Mouse (Mus musculus): Measurements from ENCODE around the gene B3galt6. TPM values are rescaled to one million over a fixed set of nuclear protein-coding genes. Genes with fewer than 3 reads are reported as not detected.

The B3galt6 gene
- total RNA-seq, 2 experiments from 2014 or later = 10.5 to 11.4 TPM

Other genes starting within 250 kb of the B3galt6 start
- 57.0 and 58.9 TPM in 2 replicates for gene Atad3a, start 231.6 kb downstream of the B3galt6 start, total RNA-seq (2015)
- 69.8 and 90.6 TPM in 2 replicates for gene Atad3a, start 231.6 kb downstream of the B3galt6 start, total RNA-seq (2017)
- 0.22 and 0.37 TPM in 2 replicates for gene Vwa1, start 218.0 kb downstream of the B3galt6 start, total RNA-seq (2015)
- gene Vwa1, start 218.0 kb downstream of the B3galt6 start, total RNA-seq (2017) = 0.24 and 0.42 TPM in 2 replicates
- not detected in 2 replicates for gene Tmem88b, start 206.8 kb downstream of the B3galt6 start, total RNA-seq (2015)
- not detected in 2 replicates for gene Tmem88b, start 206.8 kb downstream of the B3galt6 start, total RNA-seq (2017)
- not detected in 2 replicates for gene Ankrd65, start 202.2 kb downstream of the B3galt6 start, total RNA-seq (2015)
- not detected in 2 replicates for gene Ankrd65, start 202.2 kb downstream of the B3galt6 start, total RNA-seq (2017)
- 203 and 210 TPM in 2 replicates for gene Mrpl20, start 189.8 kb downstream of the B3galt6 start, total RNA-seq (2015)
- gene Mrpl20, start 189.8 kb downstream of the B3galt6 start, total RNA-seq (2017) = 70.0 and 102 TPM in 2 replicates
- gene Ccnl2, start 180.2 kb downstream of the B3galt6 start, total RNA-seq (2015) = 54.0 and 63.6 TPM in 2 replicates
- gene Ccnl2, start 180.2 kb downstream of the B3galt6 start, total RNA-seq (2017) = 80.8 and 88.0 TPM in 2 replicates
- gene Aurkaip1, start 161.4 kb downstream of the B3galt6 start, total RNA-seq (2015) = 107 and 111 TPM in 2 replicates
- 128 and 137 TPM in 2 replicates for gene Aurkaip1, start 161.4 kb downstream of the B3galt6 start, total RNA-seq (2017)
- not detected in 2 replicates for gene Mxra8, start 153.0 kb downstream of the B3galt6 start, total RNA-seq (2015)
- not detected in 2 replicates for gene Mxra8, start 153.0 kb downstream of the B3galt6 start, total RNA-seq (2017)
- 9.6 and 9.9 TPM in 2 replicates for gene Dvl1, start 145.2 kb downstream of the B3galt6 start, total RNA-seq (2015)
- gene Dvl1, start 145.2 kb downstream of the B3galt6 start, total RNA-seq (2017) = 12.8 and 13.0 TPM in 2 replicates
- gene Tas1r3, start 129.3 kb downstream of the B3galt6 start, total RNA-seq (2015) = 0.07 and 0.10 TPM in 2 replicates
- 0.17 TPM in 2 replicates for gene Tas1r3, start 129.3 kb downstream of the B3galt6 start, total RNA-seq (2017)
- gene Cptp, start 123.2 kb downstream of the B3galt6 start, total RNA-seq (2015) = 7.6 and 7.8 TPM in 2 replicates
- 8.8 and 9.2 TPM in 2 replicates for gene Cptp, start 123.2 kb downstream of the B3galt6 start, total RNA-seq (2017)
- 26.8 and 47.5 TPM in 2 replicates for gene Ints11, start 123.1 kb downstream of the B3galt6 start, total RNA-seq (2015)
- gene Ints11, start 123.1 kb downstream of the B3galt6 start, total RNA-seq (2017) = 28.5 and 35.9 TPM in 2 replicates
- 18.7 and 22.5 TPM in 2 replicates for gene Pusl1, start 100.9 kb downstream of the B3galt6 start, total RNA-seq (2015)
- gene Pusl1, start 100.9 kb downstream of the B3galt6 start, total RNA-seq (2017) = 19.3 and 33.7 TPM in 2 replicates
- gene Acap3, start 100.8 kb downstream of the B3galt6 start, total RNA-seq (2015) = 7.9 and 8.3 TPM in 2 replicates
- 6.2 and 6.7 TPM in 2 replicates for gene Acap3, start 100.8 kb downstream of the B3galt6 start, total RNA-seq (2017)
- gene Ube2j2, start 48.8 kb downstream of the B3galt6 start, total RNA-seq (2015) = 60.5 and 84.8 TPM in 2 replicates
- gene Ube2j2, start 48.8 kb downstream of the B3galt6 start, total RNA-seq (2017) = 97.5 and 98.7 TPM in 2 replicates
- 105 and 126 TPM in 2 replicates for gene C1qtnf12, start 30.3 kb downstream of the B3galt6 start, total RNA-seq (2015)
- gene C1qtnf12, start 30.3 kb downstream of the B3galt6 start, total RNA-seq (2017) = 30.6 and 39.6 TPM in 2 replicates
- gene Sdf4, start 223 bp upstream of the B3galt6 start, total RNA-seq (2015) = 52.6 and 54.4 TPM in 2 replicates
- gene Sdf4, start 223 bp upstream of the B3galt6 start, total RNA-seq (2017) = 188 and 205 TPM in 2 replicates
- 1.6 and 2.0 TPM in 2 replicates for gene Tnfrsf4, start 21.2 kb upstream of the B3galt6 start, total RNA-seq (2015)
- 0.37 and 0.57 TPM in 2 replicates for gene Tnfrsf4, start 21.2 kb upstream of the B3galt6 start, total RNA-seq (2017)
- gene Tnfrsf18, start 33.5 kb upstream of the B3galt6 start, total RNA-seq (2015) = 0.76 and 4.5 TPM in 2 replicates
- 1.9 and 2.0 TPM in 2 replicates for gene Tnfrsf18, start 33.5 kb upstream of the B3galt6 start, total RNA-seq (2017)
- not detected in 2 replicates for gene Ttll10, start 66.8 kb upstream of the B3galt6 start, total RNA-seq (2015)
- gene Ttll10, start 66.8 kb upstream of the B3galt6 start, total RNA-seq (2017) = not detected in 2 replicates
- gene 9430015G10Rik, start 117.3 kb upstream of the B3galt6 start, total RNA-seq (2015) = 16.9 and 24.7 TPM in 2 replicates
- gene 9430015G10Rik, start 117.3 kb upstream of the B3galt6 start, total RNA-seq (2017) = 28.3 and 33.7 TPM in 2 replicates
- gene Rnf223, start 137.9 kb upstream of the B3galt6 start, total RNA-seq (2015) = 0.22 and 0.27 TPM in 2 replicates
- gene Rnf223, start 137.9 kb upstream of the B3galt6 start, total RNA-seq (2017) = 0.25 TPM in 1 of 2 replicates, not detected in the other
- 4.8 and 5.8 TPM in 2 replicates for gene Agrn, start 204.8 kb upstream of the B3galt6 start, total RNA-seq (2015)
- gene Agrn, start 204.8 kb upstream of the B3galt6 start, total RNA-seq (2017) = 1.9 and 2.0 TPM in 2 replicates
- gene Isg15, start 208.2 kb upstream of the B3galt6 start, total RNA-seq (2015) = 1.2 and 2.1 TPM in 2 replicates
- 0.79 TPM in 1 of 2 replicates, not detected in the other for gene Isg15, start 208.2 kb upstream of the B3galt6 start, total RNA-seq (2017)
- 0.46 and 0.62 TPM in 2 replicates for gene AW011738, start 210.7 kb upstream of the B3galt6 start, total RNA-seq (2015)
- 0.07 and 0.12 TPM in 2 replicates for gene AW011738, start 210.7 kb upstream of the B3galt6 start, total RNA-seq (2017)
- 0.12 TPM in 1 of 2 replicates, not detected in the other for gene Perm1, start 223.2 kb upstream of the B3galt6 start, total RNA-seq (2015)
- 0.08 TPM in 1 of 2 replicates, not detected in the other for gene Perm1, start 223.2 kb upstream of the B3galt6 start, total RNA-seq (2017)
- 11.6 and 18.4 TPM in 2 replicates for gene Plekhn1, start 242.2 kb upstream of the B3galt6 start, total RNA-seq (2015)
- gene Plekhn1, start 242.2 kb upstream of the B3galt6 start, total RNA-seq (2017) = 12.8 and 15.5 TPM in 2 replicates
- 72.3 and 81.6 TPM in 2 replicates for gene Noc2l, start 243.4 kb upstream of the B3galt6 start, total RNA-seq (2015)
- 122 and 140 TPM in 2 replicates for gene Noc2l, start 243.4 kb upstream of the B3galt6 start, total RNA-seq (2017)

Measured in megakaryocyte progenitor cell, adult 5-6 weeks (primary cell).